Mouse (Mus musculus) urinary bladder, adult 18-20 months (tissue): ENCODE measurements around the gene Ccno.
A peak's percentile ranks its signal among the peaks of the same experiment; 100 is the strongest.

Source experiments
- DNase-seq, 2 experiments: peaks; one replicate each; pipeline ENCODE4 v3.0.0; 2022; ENCODE audit warnings: low spot score in 2 of 2, mixed read lengths in 2 of 2

The Ccno gene

GRCm38 (mm10) chr13:112987532-112987943 lies at the start of gene Ccno:
Gene Ccno (plus strand): TSS chr13:112987802.
- peak; percentile 91 to 96 for DNase-seq

- no peak for DNase-seq
Observed at GRCm38 (mm10) chr13:112938130-112938529, 49.5 kb upstream of the Ccno start.

GRCm38 (mm10) chr13:112941879-112942330 lies 45.7 kb upstream of the Ccno start:
- DNase-seq = no peak

DNA sequence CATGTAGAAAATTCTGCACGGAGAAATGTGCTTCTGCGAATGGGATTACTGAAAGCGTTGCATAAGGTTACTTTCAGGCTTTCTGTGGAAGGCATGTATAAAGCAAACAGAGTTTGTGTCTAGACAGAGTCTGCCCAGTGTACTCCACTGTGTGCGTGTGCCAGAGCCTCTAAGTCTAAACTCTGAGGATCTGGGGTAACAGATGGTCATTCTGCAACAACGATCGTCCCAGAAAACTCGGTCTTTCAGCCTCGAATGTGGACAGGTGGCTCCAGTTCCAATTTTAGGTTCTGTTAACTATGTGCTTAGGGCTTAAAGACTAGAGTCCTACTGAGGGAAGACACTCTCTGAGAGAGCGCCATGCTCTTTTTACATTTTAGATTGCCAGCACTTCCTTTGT lies 42.3 kb upstream of the Ccno start:
- DNase-seq = no peak

GRCm38 (mm10) chr13:112945900-112946299 lies 41.7 kb upstream of the Ccno start:
- no peak for DNase-seq

- DNase-seq = no peak
Observed at GRCm38 (mm10) chr13:112954067-112954466, 33.5 kb upstream of the Ccno start.

DNA sequence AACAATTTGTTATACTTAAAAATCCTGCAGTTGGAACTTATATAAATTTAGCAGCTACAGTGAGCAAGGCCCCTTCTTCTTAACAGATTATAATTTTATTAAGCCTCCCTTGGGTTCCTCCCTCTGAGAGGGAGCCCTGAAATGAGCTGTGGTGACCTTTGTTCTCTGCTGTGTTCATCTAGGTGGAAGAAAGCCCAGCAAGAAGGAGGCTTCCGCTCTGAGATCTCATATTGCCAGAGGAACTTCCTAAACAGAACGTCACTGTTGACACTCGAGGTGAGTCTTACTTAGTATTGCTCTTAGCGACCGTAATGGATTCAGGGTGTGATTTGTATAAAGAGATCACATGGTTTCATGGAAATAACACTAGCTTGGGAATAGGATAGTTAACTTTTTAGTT lies 24.5 kb upstream of the Ccno start:
- no peak for DNase-seq

GRCm38 (mm10) chr13:112964421-112964820 lies 23.2 kb upstream of the Ccno start:
- no peak for DNase-seq

DNA sequence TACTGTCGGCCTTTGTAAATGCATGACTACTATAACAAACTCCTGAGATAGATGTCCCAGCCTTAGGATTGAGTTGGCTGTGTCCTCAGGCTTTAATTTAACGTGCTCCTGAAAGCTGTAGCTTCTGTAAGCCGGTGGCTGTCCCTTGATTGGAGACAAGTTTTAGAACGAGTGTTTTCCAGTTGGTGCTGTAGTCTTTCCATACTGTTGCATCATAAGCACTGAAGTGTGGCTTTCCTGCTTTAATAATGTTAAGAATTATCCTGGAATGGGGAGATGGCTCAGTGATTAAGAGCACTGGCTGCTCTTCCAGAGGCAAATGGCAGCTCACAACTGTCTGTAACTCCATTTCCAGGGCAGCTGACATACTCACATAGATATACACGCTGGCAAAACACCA lies 20.3 kb upstream of the Ccno start:
- DNase-seq = no peak

DNA sequence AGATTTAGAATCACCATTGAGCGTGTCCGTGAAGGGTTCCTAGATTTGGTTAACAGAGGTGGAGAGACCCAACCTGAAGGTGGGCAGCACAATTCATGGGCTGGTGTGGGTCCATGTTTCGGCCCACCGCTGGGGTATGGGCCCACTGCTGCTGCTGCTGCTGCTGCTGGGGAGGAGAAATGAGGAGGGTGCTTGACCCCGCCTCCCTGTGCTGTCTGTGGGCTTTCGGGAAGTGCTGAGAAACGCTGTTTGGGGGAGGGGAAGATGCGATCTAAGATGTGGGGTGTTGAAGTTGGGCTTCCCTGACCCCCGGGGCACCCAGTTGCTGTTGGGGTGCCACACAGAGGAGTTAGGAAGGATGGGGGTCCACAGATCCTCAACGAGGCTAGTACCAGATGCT lies 10.9 kb upstream of the Ccno start:
- DNase-seq = no peak

DNA sequence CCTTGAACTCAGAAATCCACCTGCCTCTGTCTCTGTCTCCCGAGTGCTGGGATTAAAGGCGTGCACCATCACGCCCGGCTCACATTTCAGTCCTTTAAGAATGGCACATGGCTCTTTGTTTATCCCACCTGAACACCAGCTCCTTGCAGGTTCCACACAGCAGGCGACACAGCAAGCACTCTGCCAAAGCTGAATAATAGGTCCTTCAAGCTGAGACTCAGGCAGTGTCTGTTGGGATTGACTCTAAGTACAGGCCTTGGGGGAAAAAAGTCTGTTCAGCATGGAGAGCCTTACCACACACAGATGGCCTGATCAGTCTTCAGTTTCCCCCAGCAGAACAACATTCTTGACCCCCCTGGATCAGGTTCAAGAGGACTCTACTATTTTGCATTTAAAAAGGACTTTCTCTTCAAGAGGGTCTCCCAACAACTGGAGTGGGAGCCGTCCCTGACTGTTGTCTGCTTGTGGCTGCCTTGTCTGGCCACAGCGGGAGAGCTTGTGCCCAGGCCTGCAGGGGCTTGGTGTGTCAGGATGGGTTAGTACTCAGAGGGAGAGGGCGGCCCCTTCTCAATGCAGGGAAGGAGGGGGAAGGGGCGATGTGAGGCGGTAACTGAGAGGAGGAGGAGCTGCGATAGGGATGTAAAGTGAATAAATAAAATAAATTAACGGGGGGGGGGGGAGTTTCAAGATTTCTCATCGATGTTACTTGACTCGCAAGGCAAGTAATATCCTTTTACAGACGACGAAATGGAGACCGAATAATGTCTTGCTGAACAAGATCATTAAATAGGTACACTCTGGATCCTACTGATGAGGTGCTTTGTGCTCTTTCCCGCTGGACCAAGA lies 1.8 kb upstream of the Ccno start:
- DNase-seq = no peak

DNA sequence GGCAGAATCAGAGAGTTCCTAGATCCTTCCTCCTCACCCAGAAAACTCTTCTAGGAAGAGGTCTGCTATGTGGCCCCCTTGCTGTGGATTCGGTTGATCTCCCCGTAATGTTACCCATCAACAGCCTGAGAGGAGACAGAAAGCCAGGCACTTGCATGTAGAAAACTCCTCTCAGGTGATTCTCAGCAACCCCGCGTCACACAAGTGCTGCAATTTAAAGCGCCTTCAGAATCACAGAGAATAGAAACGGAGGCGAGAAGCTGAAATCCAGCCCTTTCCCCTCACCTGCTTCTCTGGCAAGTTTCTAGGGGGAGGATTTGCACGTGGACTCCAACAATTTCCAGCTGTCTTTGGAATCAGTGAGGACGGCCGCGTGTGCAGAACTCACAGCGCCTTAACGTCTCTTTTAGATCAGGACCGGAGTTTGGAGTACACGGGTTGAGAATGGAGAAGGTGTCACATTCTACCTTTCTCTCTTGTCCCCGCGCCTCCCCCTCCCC lies 1.1 kb upstream of the Ccno start:
- no peak for DNase-seq

GRCm38 (mm10) chr13:112987991-112988390 lies 389 bp downstream of the Ccno start:
- no peak for DNase-seq

GRCm38 (mm10) chr13:112988866-112989265 lies 1.3 kb downstream of the Ccno start:
- peak in 1 of 2 experiments; percentile 27 for DNase-seq

DNA sequence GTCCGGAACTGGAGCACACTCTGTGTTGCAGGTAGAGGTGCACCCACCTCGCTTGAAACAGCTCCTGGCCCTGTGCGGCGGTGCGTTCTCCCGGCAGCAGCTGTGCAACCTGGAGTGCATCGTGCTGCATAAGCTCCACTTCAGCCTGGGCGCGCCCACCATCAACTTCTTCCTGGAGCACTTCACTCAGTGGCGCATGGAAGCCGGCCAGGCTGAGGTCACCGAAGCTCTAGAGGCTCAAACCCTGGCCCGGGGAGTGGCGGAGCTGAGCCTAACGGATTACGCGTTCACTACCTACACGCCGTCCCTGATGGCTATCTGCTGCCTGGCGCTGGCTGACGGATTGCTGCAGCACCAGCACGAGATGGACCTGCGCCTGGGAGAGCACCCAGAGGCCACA lies 1.9 kb downstream of the Ccno start:
- no peak for DNase-seq

GRCm38 (mm10) chr13:112990346-112990745 lies 2.7 kb downstream of the Ccno start:
- DNase-seq = no peak

DNA sequence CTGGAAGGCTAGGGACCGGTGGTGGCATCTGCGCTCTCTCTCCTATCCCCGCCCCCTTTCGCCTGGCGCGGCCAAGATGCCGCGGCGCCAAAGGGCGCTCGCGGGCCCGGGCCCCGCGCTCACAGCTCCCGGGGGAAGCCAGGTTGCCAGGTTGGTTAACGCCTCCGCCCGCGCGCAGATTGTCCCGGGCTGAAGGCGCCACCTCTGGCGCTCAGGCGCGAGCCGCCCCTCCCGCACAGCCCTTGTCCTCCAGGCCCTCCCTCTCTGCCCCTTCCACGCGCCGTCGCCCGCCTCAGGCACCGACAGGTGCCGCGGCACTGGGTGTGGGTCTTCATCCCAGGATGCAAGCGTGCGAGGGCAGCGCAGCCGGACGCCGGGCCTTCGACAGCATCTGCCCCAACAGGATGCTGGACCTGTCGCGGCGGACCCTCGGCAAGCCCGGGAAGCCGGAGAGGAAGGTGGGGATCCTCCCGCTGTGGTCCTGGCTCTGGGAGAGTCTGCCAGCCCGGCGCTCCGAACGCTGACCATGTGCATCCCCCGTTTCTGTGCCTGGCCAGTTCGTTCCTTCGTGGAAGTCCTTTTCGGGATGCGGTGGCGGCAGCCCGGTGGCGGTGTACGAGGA lies 6.0 kb downstream of the Ccno start, which contains the start of gene Mcidas:
Mcidas (plus strand) TSS at position 315 of the 622 bp plus-strand sequence.
- DNase-seq = peak in 1 of 2 experiments; percentile 43

- peak; percentile 42 to 60 for DNase-seq
Observed at GRCm38 (mm10) chr13:112994191-112994590, 6.6 kb downstream of the Ccno start.

DNA sequence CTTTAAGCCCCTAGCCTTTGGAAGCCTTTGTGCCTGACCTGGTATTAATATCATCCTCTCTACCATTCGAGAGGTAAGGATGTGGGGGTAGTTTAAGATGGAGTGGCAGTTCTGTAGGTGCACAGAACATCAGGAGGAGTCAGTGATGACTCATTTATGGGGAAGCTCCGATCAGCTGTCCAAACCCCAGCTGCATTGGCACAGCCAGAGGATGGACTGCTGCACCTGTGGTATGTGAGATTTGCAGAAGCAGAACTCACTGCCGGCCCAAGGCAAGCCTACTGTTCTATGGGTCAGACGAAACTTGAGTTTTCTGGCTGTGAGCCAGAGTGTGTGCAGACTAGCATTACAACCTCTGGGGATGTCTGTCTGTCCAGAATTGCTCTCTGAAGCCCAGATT lies 8.8 kb downstream of the Ccno start:
- no peak for DNase-seq

- DNase-seq = no peak
Observed at GRCm38 (mm10) chr13:112997369-112997768, 9.8 kb downstream of the Ccno start.

GRCm38 (mm10) chr13:112998427-112999201 lies 11.0 kb downstream of the Ccno start:
- peak; percentile 16 to 59 for DNase-seq

DNA sequence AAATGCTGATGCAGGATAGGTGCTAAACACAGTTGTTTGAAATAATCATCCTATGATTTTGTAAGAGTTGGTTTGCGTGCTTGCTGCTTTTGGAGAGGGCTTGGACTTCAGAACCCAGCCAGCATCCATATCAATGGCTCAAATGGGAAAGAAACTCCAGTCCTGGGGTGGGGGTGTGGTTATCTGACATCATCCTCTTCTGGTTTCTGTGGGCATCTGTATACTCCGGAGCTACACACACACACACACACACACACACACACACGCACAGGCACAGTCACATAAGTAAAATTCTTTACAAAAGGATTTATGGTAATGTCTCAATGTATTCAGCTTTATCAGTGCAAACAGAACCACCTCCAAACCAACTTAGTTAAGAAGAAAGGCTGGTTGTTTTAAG lies 12.5 kb downstream of the Ccno start:
- no peak for DNase-seq
